33 mouse cellular contexts compared by ENCODE assay signal in genomic region chr3:107656888-107657287, GRCm38 (mm10). TPM values are rescaled to one million over a fixed set of nuclear protein-coding genes. Genes with fewer than 3 reads are reported as not detected.
DNase-seq lines count a peak whose midpoint lies in the region; ATAC-seq and TF ChIP-seq lines count a peak whose summit lies in the region.
"Had no signal": no experiment of that assay in that cellular context is flagged by ENCODE, and none has a peak within 500 bp of the region (broad histone marks: within the 10 kb centered on the region; RNA-seq: fewer than 3 reads in every experiment).

No protein-coding gene starts in this region.

- no peak for TF ChIP-seq POLR2A in CH12.LX (IDR thresholded peaks at IDR 0.05; ENCODE audit: low read depth, low read length)

- peak; percentile 37 for DNase-seq in urinary bladder, postnatal 14 days (ENCODE audit: low spot score)
- no peak for DNase-seq in urinary bladder, postnatal 4 days (ENCODE audit: low spot score in 2 of 2)
- DNase-seq in CH12.LX (ENCODE audit: extremely low read depth) = no peak
- DNase-seq in stomach, postnatal 0 days (ENCODE audit: low spot score) = peak; percentile 21
- no peak for DNase-seq in neural tube, embryonic 10.5 days (ENCODE audit: extremely low spot score, low spot score)
- DNase-seq in lung, postnatal 4 days = no peak
- DNase-seq: adrenal gland, postnatal 10 days; adrenal gland, postnatal 36 days; cerebellum, adult 11 months; cerebellum, adult 2 months; cerebellum, adult 9-11 months; forebrain, postnatal 0 days; gastrocnemius, adult 2 months; gastrocnemius, postnatal 14 days; heart, adult 11 months had no signal

- WGBS in stomach, postnatal 0 days = 62% methylated on average over 4 of the region's 4 CpGs

- peak; percentile 55; the same call in 1 of the 2 replicates for ATAC-seq in stomach, postnatal 0 days (ENCODE audit: low FRiP score, low TSS enrichment)
- ATAC-seq: activated CD4-positive, CD25-positive, alpha-beta regulatory T cell, adult 4 months; forebrain, embryonic 14.5 days had no signal

- peak overlapping the region; percentile 7; the same call in 1 of the 2 replicates for H3K27ac ChIP-seq in CH12.LX (ENCODE audit: insufficient read depth, low read depth)
- peak overlapping the region; percentile 78 for H3K27ac ChIP-seq in brown adipose tissue, adult 24 weeks (replicated peaks; ENCODE audit: low read depth, low read length)
- H3K27ac ChIP-seq in stomach, postnatal 0 days (replicated peaks) = no peak overlapping the region
- H3K27ac ChIP-seq: embryonic facial prominence, embryonic 10.5 days; embryonic facial prominence, embryonic 13.5 days; gastrocnemius, adult 2 months; hindbrain, embryonic 12.5 days; hindbrain, embryonic 15.5 days had no signal

- no peaks in the 10 kb centered on the region for H3K79me2 ChIP-seq in CH12.LX (replicated peaks; ENCODE audit: control insufficient read depth, extremely low read depth, insufficient read depth, poor library complexity, severe bottlenecking)

- no peaks in the 10 kb centered on the region for H3K27me3 ChIP-seq in CH12.LX (replicated peaks)
- no peaks in the 10 kb centered on the region for H3K27me3 ChIP-seq in stomach, postnatal 0 days (ENCODE audit: control insufficient read depth, insufficient read depth, low read length)
- H3K27me3 ChIP-seq: embryonic facial prominence, embryonic 13.5 days; hindbrain, embryonic 12.5 days; hindbrain, embryonic 15.5 days had no signal

- no peak overlapping the region for H3K4me3 ChIP-seq in CH12.LX (replicated peaks in 1 of 3; ENCODE audit: low read depth in 2 of 3, low read length in 2 of 3, poor library complexity in 1 of 3)
- no peak overlapping the region for H3K4me3 ChIP-seq in brown adipose tissue, adult 24 weeks (ENCODE audit: insufficient read depth, low read depth, low read length)
- no peak overlapping the region for H3K4me3 ChIP-seq in stomach, postnatal 0 days (ENCODE audit: low read depth, low read length)
- H3K4me3 ChIP-seq: embryonic facial prominence, embryonic 10.5 days; embryonic facial prominence, embryonic 13.5 days; gastrocnemius, adult 2 months; hindbrain, embryonic 12.5 days; hindbrain, embryonic 15.5 days had no signal

- no peak overlapping the region for H3K9ac ChIP-seq in CH12.LX (ENCODE audit: insufficient read depth, low read depth)
- H3K9ac ChIP-seq in stomach, postnatal 0 days (ENCODE audit: low read length) = no peak overlapping the region
- H3K9ac ChIP-seq: embryonic facial prominence, embryonic 13.5 days; forebrain, postnatal 0 days; hindbrain, embryonic 12.5 days; hindbrain, embryonic 15.5 days had no signal

- no peaks in the 10 kb centered on the region for H3K9me3 ChIP-seq in CH12.LX (replicated peaks; ENCODE audit: low read length)
- no peaks in the 10 kb centered on the region for H3K9me3 ChIP-seq in stomach, postnatal 0 days (ENCODE audit: control insufficient read depth, low read length)
- H3K9me3 ChIP-seq: embryonic facial prominence, embryonic 10.5 days; embryonic facial prominence, embryonic 13.5 days; hindbrain, embryonic 12.5 days; hindbrain, embryonic 15.5 days had no signal

- no peak for TF ChIP-seq RAD21 in CH12.LX (IDR thresholded peaks at IDR 0.05; ENCODE audit: low read depth, low read length)

- H3K36me3 ChIP-seq in CH12.LX (replicated peaks in 1 of 2; ENCODE audit: control insufficient read depth in 1 of 2, insufficient read depth in 1 of 2, low read length in 1 of 2) = peaks cover 3 to 22% of the 10 kb centered on the region in 2 experiments
- 0 out of 2 replicates have a peak, but pooled peaks cover 4% of the 10 kb centered on the region for H3K36me3 ChIP-seq in stomach, postnatal 0 days (ENCODE audit: control insufficient read depth, insufficient read depth, low read length)

- in situ Hi-C loops in CH12.LX (cut with MboI; ENCODE audit: low pct_ligation_motif_present, low pct_unique_long_range_greater_than_20kb, low sequenced_read_pairs) = no loop called here

- H3K4me1 ChIP-seq in CH12.LX (ENCODE audit: control insufficient read depth in 1 of 2, insufficient read depth in 2 of 2) = peaks cover 5 to 26% of the 10 kb centered on the region in 2 experiments; a peak in 3 of 4 replicates
- H3K4me1 ChIP-seq in brown adipose tissue, adult 24 weeks (ENCODE audit: control insufficient read depth, insufficient read depth, insufficient read length, low read length) = no peaks in the 10 kb centered on the region
- H3K4me1 ChIP-seq in stomach, postnatal 0 days (replicated peaks; ENCODE audit: control insufficient read depth, insufficient read depth) = no peaks in the 10 kb centered on the region
- H3K4me1 ChIP-seq: embryonic facial prominence, embryonic 10.5 days; embryonic facial prominence, embryonic 13.5 days; hindbrain, embryonic 12.5 days; hindbrain, embryonic 15.5 days had no signal

- dilution Hi-C loops in CH12.LX (cut with MboI; ENCODE audit: extremely low pct_ligation_motif_present, extremely low pct_unique_long_range_greater_than_20kb, low sequenced_read_pairs) = no loop called here

- H3K4me2 ChIP-seq in CH12.LX (ENCODE audit: insufficient read depth, low read depth, poor library complexity, severe bottlenecking) = no peak overlapping the region
- H3K4me2 ChIP-seq in stomach, postnatal 0 days (replicated peaks; ENCODE audit: low read depth) = no peak overlapping the region
- H3K4me2 ChIP-seq: embryonic facial prominence, embryonic 13.5 days; heart, embryonic 11.5 days; hindbrain, embryonic 12.5 days; hindbrain, embryonic 15.5 days had no signal

- no peak for TF ChIP-seq CTCF in CH12.LX (conservative IDR thresholded peaks at IDR 0.05 in 1 of 2, IDR thresholded peaks at IDR 0.05 in 1 of 2; ENCODE audit: low read depth in 2 of 2, low read length in 2 of 2)
- TF ChIP-seq CTCF in stomach, postnatal 0 days (IDR thresholded peaks at IDR 0.05; ENCODE audit: low read depth) = no peak

- no peak for TF ChIP-seq EP300 in CH12.LX (IDR thresholded peaks at IDR 0.05; ENCODE audit: low read length)
- no peak for TF ChIP-seq EP300 in stomach, postnatal 0 days (optimal IDR thresholded peaks at IDR 0.05)

TF ChIP-seq in CH12.LX, 34 proteins besides CTCF, POLR2A, EP300 and RAD21:
- TF ChIP-seq MAFK (IDR thresholded peaks at IDR 0.05; ENCODE audit: insufficient replicate concordance, low read length) (no peak), USF2 (conservative IDR thresholded peaks at IDR 0.05; ENCODE audit: low read depth, low read length) (no peak), NELFE (IDR thresholded peaks at IDR 0.05; ENCODE audit: low read depth, low read length) (no peak), ELF1 (IDR thresholded peaks at IDR 0.05; ENCODE audit: low read depth, low read length) (no peak), RCOR1 (conservative IDR thresholded peaks at IDR 0.05; ENCODE audit: low read depth, low read length) (no peak), MAZ (IDR thresholded peaks at IDR 0.05; ENCODE audit: low read depth, low read length) (no peak), CHD2 (IDR thresholded peaks at IDR 0.05; ENCODE audit: low read length) (no peak), MAX (IDR thresholded peaks at IDR 0.05; ENCODE audit: low read length) (no peak), IRF4 (IDR thresholded peaks at IDR 0.05; ENCODE audit: low read depth, low read length) (no peak), MXI1 (IDR thresholded peaks at IDR 0.05; ENCODE audit: low read depth, low read length) (no peak), MEF2A (IDR thresholded peaks at IDR 0.05; ENCODE audit: borderline replicate concordance, low read depth, low read length) (no peak), ZNF384 (IDR thresholded peaks at IDR 0.05; ENCODE audit: low read depth, low read length) (no peak), USF1 (IDR thresholded peaks at IDR 0.05; ENCODE audit: low read depth, low read length) (no peak), E2F4 (IDR thresholded peaks at IDR 0.05; ENCODE audit: insufficient replicate concordance, low read depth, low read length) (no peak), ZMIZ1 (IDR thresholded peaks at IDR 0.05; ENCODE audit: low read depth, low read length) (no peak), TCF12 (IDR thresholded peaks at IDR 0.05; ENCODE audit: low read depth, low read length) (no peak), CHD1 (IDR thresholded peaks at IDR 0.05; ENCODE audit: low read depth, low read length) (no peak), SIN3A (IDR thresholded peaks at IDR 0.05; ENCODE audit: low read length) (no peak)

RNA-seq across cellular contexts. Expression of gene Strip1, which starts 25.4 kb away (rescaled TPM):
- total RNA-seq in CH12.LX (2012; rRNA removed) (21.4 and 28.2 TPM in 2 replicates), CH12.LX (2014; rRNA removed) (16.5 and 18.4 TPM in 2 replicates)
- polyA plus RNA-seq in CH12.LX (2012; ENCODE audit: insufficient read length, low read depth) = 25.1 and 27.0 TPM in 2 replicates
- polyA plus RNA-seq in brown adipose tissue, adult 24 weeks (2012; ENCODE audit: insufficient read depth, insufficient read length, missing spikeins) = 21.9 and 27.7 TPM in 2 replicates
- polyA plus RNA-seq in stomach, postnatal 0 days (2015; fragmentation: Nextera tagmentation; extraction: Ambion mirVana) = 25.4 and 26.1 TPM in 2 replicates

RNA-seq across cellular contexts. Expression of gene Gm10961, which starts 25.8 kb away (rescaled TPM):
- total RNA-seq in CH12.LX (2012; rRNA removed) = not detected in 2 replicates
- total RNA-seq in CH12.LX (2014; rRNA removed) = not detected in 2 replicates
- not detected in 2 replicates for polyA plus RNA-seq in CH12.LX (2012; ENCODE audit: insufficient read length, low read depth)
- polyA plus RNA-seq in brown adipose tissue, adult 24 weeks (2012; ENCODE audit: insufficient read depth, insufficient read length, missing spikeins) = not detected in 2 replicates
- polyA plus RNA-seq in stomach, postnatal 0 days (2015; fragmentation: Nextera tagmentation; extraction: Ambion mirVana) = not detected in 2 replicates
- total RNA-seq: adrenal gland, postnatal 10 days; adrenal gland, postnatal 36 days; common myeloid progenitor, adult 5-6 weeks; forebrain, postnatal 0 days; gastrocnemius, adult 2 months; gastrocnemius, postnatal 14 days; gastrocnemius, postnatal 4 days; heart, adult 8-10 months; heart, postnatal 25 days; hematopoietic stem cell, adult 5-6 weeks had no signal
- polyA plus RNA-seq: activated CD4-positive, CD25-positive, alpha-beta regulatory T cell, adult 4 months; cerebellum, adult 2 months; embryonic facial prominence, embryonic 10.5 days; embryonic facial prominence, embryonic 13.5 days; forebrain, embryonic 11.5 days; forebrain, embryonic 14.5 days; forebrain, postnatal 0 days; frontal cortex, adult 2 months; heart, embryonic 11.5 days; heart, embryonic 14.5 days; heart, postnatal 0 days; hindbrain, embryonic 12.5 days; hindbrain, embryonic 15.5 days; intestine, embryonic 14.5 days had no signal

RNA-seq across cellular contexts. Expression of gene Ahcyl1, which starts 39.5 kb away (rescaled TPM):
- total RNA-seq in CH12.LX (2012; rRNA removed) = 27.3 and 31.3 TPM in 2 replicates
- total RNA-seq in CH12.LX (2014; rRNA removed) = 22.7 and 32.5 TPM in 2 replicates
- 83.4 and 86.4 TPM in 2 replicates for polyA plus RNA-seq in CH12.LX (2012; ENCODE audit: insufficient read length, low read depth)
- 510 and 528 TPM in 2 replicates for polyA plus RNA-seq in brown adipose tissue, adult 24 weeks (2012; ENCODE audit: insufficient read depth, insufficient read length, missing spikeins)
- polyA plus RNA-seq in stomach, postnatal 0 days (2015; fragmentation: Nextera tagmentation; extraction: Ambion mirVana) = 39.8 and 41.4 TPM in 2 replicates

Comparison
In these comparisons a context has a peak if more than half of its experiments do, and no peak if none do; other contexts are left out.
1. DNase-seq: peak in urinary bladder, postnatal 14 days (single experiment) and stomach, postnatal 0 days (single experiment); none in urinary bladder, postnatal 4 days (0 of 2), CH12.LX (single experiment), neural tube, embryonic 10.5 days (single experiment) and lung, postnatal 4 days (0 of 2).